Mouse (Mus musculus): Measurements from ENCODE around the gene Ube2g2. TPM values are rescaled to one million over a fixed set of nuclear protein-coding genes. Genes with fewer than 3 reads are reported as not detected.

Ube2g2 gene
- polyA plus RNA-seq, 1 experiment: 85.5 TPM

GRCm38 (mm10) chr10:77581408-77582284 is 40.4 kb upstream of the Ube2g2 start, which contains the start of gene Pttg1ip:
Gene Pttg1ip (plus strand): TSS chr10:77581720.
- H3K79me3 ChIP-seq (ENCODE audit: low read depth): peaks cover 38% of the 10 kb centered on the region
- H3K36me3 ChIP-seq (ENCODE audit: control insufficient read depth, insufficient read depth): peaks cover 8% of the 10 kb centered on the region
- no peaks in the 10 kb centered on the region for H3K27me3 ChIP-seq (ENCODE audit: control insufficient read depth, insufficient read depth, insufficient read length)
- peak within 1 kb of the TSS; percentile 64 for H3ac ChIP-seq (ENCODE audit: control insufficient read depth, insufficient read length, low read depth)
- H3K4me3 ChIP-seq (ENCODE audit: insufficient read depth, poor library complexity, severe bottlenecking): peak within 1 kb of the TSS; percentile 62
- peaks cover 50% of the 10 kb centered on the region for H3K79me2 ChIP-seq (ENCODE audit: control insufficient read depth, insufficient read depth)
- TF ChIP-seq MYOG (IDR thresholded peaks at IDR 0.05; ENCODE audit: control insufficient read depth, extremely low read depth, insufficient read length) (no peak), MAX (IDR thresholded peaks at IDR 0.05) (no peak), USF1 (IDR thresholded peaks at IDR 0.05; ENCODE audit: low read depth) (no peak), CEBPB (IDR thresholded peaks at IDR 0.05; ENCODE audit: low read depth) (no peak), FOSL1 (IDR thresholded peaks at IDR 0.05; ENCODE audit: insufficient read depth, low read length, poor library complexity, severe bottlenecking) (no peak), CTCF (IDR thresholded peaks at IDR 0.05; ENCODE audit: control insufficient read depth, insufficient read depth, insufficient read length) (no peak), MYOD1 (IDR thresholded peaks at IDR 0.05; ENCODE audit: control insufficient read depth, insufficient read length, low read depth) (no peak)

GRCm38 (mm10) chr10:77582285-77582618 is 39.8 kb upstream of the Ube2g2 start:
- H3ac ChIP-seq (ENCODE audit: control insufficient read depth, insufficient read length, low read depth): peak overlapping the region; percentile 64
- H3K79me2 ChIP-seq (ENCODE audit: control insufficient read depth, insufficient read depth): peaks cover 56% of the 10 kb centered on the region
- H3K36me3 ChIP-seq (ENCODE audit: control insufficient read depth, insufficient read depth): peaks cover 14% of the 10 kb centered on the region
- peaks cover 44% of the 10 kb centered on the region for H3K79me3 ChIP-seq (ENCODE audit: low read depth)
- H3K27me3 ChIP-seq (ENCODE audit: control insufficient read depth, insufficient read depth, insufficient read length): no peaks in the 10 kb centered on the region
- peak overlapping the region; percentile 62 for H3K4me3 ChIP-seq (ENCODE audit: insufficient read depth, poor library complexity, severe bottlenecking)
- TF ChIP-seq MYOD1 (IDR thresholded peaks at IDR 0.05; ENCODE audit: control insufficient read depth, insufficient read length, low read depth): no peak

- Histone ChIP-seq H3K79me2 (ENCODE audit: control insufficient read depth, insufficient read depth) (peaks cover 72% of the 10 kb centered on the region), H3ac (ENCODE audit: control insufficient read depth, insufficient read length, low read depth) (peak overlapping the region; percentile 15), H3K36me3 (ENCODE audit: control insufficient read depth, insufficient read depth) (peaks cover 30% of the 10 kb centered on the region), H3K79me3 (ENCODE audit: low read depth) (peaks cover 57% of the 10 kb centered on the region), H3K27me3 (ENCODE audit: control insufficient read depth, insufficient read depth, insufficient read length) (no peaks in the 10 kb centered on the region), H3K4me3 (ENCODE audit: insufficient read depth, poor library complexity, severe bottlenecking) (peak overlapping the region; percentile 7)
- no peak for TF ChIP-seq MYOG (IDR thresholded peaks at IDR 0.05; ENCODE audit: control insufficient read depth, extremely low read depth, insufficient read length)
- no peak for TF ChIP-seq USF1 (IDR thresholded peaks at IDR 0.05; ENCODE audit: low read depth)
- TF ChIP-seq MYOD1 (IDR thresholded peaks at IDR 0.05; ENCODE audit: control insufficient read depth, insufficient read length, low read depth): peak; percentile 84
Observed at GRCm38 (mm10) chr10:77583795-77584422, 38.2 kb upstream of the Ube2g2 start.

GRCm38 (mm10) chr10:77586637-77587036 is 35.4 kb upstream of the Ube2g2 start:
- H3K4me3 ChIP-seq (ENCODE audit: insufficient read depth, poor library complexity, severe bottlenecking): no peak overlapping the region
- no peak overlapping the region for H3ac ChIP-seq (ENCODE audit: control insufficient read depth, insufficient read length, low read depth)
- H3K79me3 ChIP-seq (ENCODE audit: low read depth): peaks cover 73% of the 10 kb centered on the region
- TF ChIP-seq USF1 (IDR thresholded peaks at IDR 0.05; ENCODE audit: low read depth): no peak
- TF ChIP-seq MYOG (IDR thresholded peaks at IDR 0.05; ENCODE audit: control insufficient read depth, extremely low read depth, insufficient read length): no peak
- peaks cover 40% of the 10 kb centered on the region for H3K36me3 ChIP-seq (ENCODE audit: control insufficient read depth, insufficient read depth)
- H3K79me2 ChIP-seq (ENCODE audit: control insufficient read depth, insufficient read depth): peaks cover 100% of the 10 kb centered on the region
- no peaks in the 10 kb centered on the region for H3K27me3 ChIP-seq (ENCODE audit: control insufficient read depth, insufficient read depth, insufficient read length)

GRCm38 (mm10) chr10:77587091-77587775 is 34.8 kb upstream of the Ube2g2 start:
- peaks cover 70% of the 10 kb centered on the region for H3K79me3 ChIP-seq (ENCODE audit: low read depth)
- peaks cover 100% of the 10 kb centered on the region for H3K79me2 ChIP-seq (ENCODE audit: control insufficient read depth, insufficient read depth)
- peaks cover 46% of the 10 kb centered on the region for H3K36me3 ChIP-seq (ENCODE audit: control insufficient read depth, insufficient read depth)
- H3K4me3 ChIP-seq (ENCODE audit: insufficient read depth, poor library complexity, severe bottlenecking): no peak overlapping the region
- H3K27me3 ChIP-seq (ENCODE audit: control insufficient read depth, insufficient read depth, insufficient read length): no peaks in the 10 kb centered on the region
- H3ac ChIP-seq (ENCODE audit: control insufficient read depth, insufficient read length, low read depth): no peak overlapping the region
- TF ChIP-seq MYOD1 (IDR thresholded peaks at IDR 0.05; ENCODE audit: control insufficient read depth, insufficient read length, low read depth) (no peak), MYOG (IDR thresholded peaks at IDR 0.05; ENCODE audit: control insufficient read depth, extremely low read depth, insufficient read length) (no peak), CEBPB (IDR thresholded peaks at IDR 0.05; ENCODE audit: low read depth) (no peak), MAX (IDR thresholded peaks at IDR 0.05) (no peak), USF1 (IDR thresholded peaks at IDR 0.05; ENCODE audit: low read depth) (no peak), FOSL1 (IDR thresholded peaks at IDR 0.05; ENCODE audit: insufficient read depth, low read length, poor library complexity, severe bottlenecking) (no peak), CTCF (IDR thresholded peaks at IDR 0.05; ENCODE audit: control insufficient read depth, insufficient read depth, insufficient read length) (no peak)
